Mouse (Mus musculus) layer of hippocampus, postnatal 36 days (tissue): ENCODE results near the gene Hmx3. TPM values are rescaled to one million over a fixed set of nuclear protein-coding genes. Genes with fewer than 3 reads are reported as not detected.

Experiments
- DNase-seq, 2 experiments: peaks; one replicate each; pipeline ENCODE4 v3.0.0; 2022
- total RNA-seq, 2 experiments: library from RNA; stranded (reverse); gene quantifications; 2 replicates each; pipeline ENCODE4 v1.2.3; 2021

Hmx3 gene
- total RNA-seq, 2 experiments from 2014 or later, result not detected

GRCm38 (mm10) chr7:131556541-131557271 lies 14.0 kb downstream of the Hmx3 start:
- peak in 1 of 2 experiments; percentile 22 for DNase-seq

DNA sequence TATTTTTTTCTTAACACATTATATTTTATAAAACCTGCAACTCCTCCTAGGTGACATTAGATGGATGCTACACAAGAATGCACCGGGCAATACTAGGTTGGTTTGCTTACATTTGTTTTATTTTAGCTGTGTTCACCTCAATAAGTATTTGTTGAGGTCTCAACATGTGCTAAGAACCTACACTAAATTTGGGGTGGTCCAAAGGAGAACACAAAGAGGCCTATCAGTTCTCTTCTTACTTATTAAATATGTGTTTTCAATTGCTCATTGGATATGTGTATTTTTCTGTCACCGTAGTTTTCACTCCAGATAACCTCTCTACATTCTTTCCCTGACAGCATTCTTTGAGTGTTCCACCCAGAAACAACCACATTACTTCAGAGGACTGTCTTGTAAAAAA lies 15.1 kb downstream of the Hmx3 start:
- DNase-seq, result no peak

- DNase-seq, result peak; percentile 90 to 91
These were observed 17.5 kb downstream of the Hmx3 start, which contains the start of gene Bub3 for GRCm38 (mm10) chr7:131559986-131560696. Bub3 (plus strand) TSS chr7:131560222.

DNA sequence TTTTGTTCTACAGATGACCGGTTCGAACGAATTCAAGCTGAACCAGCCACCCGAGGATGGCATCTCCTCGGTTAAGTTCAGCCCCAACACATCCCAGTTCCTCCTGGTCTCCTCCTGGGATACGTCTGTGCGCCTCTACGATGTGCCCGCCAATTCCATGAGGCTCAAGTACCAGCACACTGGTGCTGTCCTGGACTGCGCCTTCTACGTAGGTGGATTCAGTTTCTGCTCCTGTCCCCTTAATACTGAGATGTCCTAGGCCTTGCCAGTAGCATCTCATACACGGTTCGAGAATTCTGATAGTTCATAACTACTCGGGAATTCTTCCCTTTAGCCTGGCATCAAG lies 18.0 kb downstream of the Hmx3 start:
- no peak for DNase-seq

GRCm38 (mm10) chr7:131575246-131575645 lies 32.6 kb downstream of the Hmx3 start:
- no peak for DNase-seq

- no peak for DNase-seq
These were observed 39.5 kb downstream of the Hmx3 start for GRCm38 (mm10) chr7:131582178-131582577.

DNA sequence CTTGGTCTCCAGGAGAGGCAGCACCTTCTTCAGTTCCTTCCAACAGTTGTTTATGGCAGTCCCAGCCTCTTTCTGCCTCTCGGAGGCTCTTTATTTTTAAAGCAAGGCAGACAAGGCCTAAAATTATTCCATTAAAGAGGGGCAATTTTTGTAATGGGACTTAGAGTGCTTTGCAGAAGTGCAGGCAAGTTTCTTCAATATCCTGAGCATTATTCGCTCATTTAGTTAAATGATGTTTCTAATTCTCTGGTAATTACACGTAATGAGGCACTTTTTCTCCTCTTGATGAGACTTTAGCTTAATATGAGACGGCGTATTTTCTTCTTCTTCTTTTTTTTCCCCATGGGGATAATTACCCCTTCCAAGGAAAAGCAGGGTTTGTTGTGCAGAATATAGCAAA lies 42.9 kb downstream of the Hmx3 start:
- DNase-seq, result no peak

Other genes with a start within 250 kb of the Hmx3 start
- not detected for gene Cuzd1, start 220.6 kb upstream of the Hmx3 start, total RNA-seq
- gene Fam24b, start 213.4 kb upstream of the Hmx3 start, total RNA-seq, result not detected
- not detected for gene Fam24a, start 209.0 kb upstream of the Hmx3 start, total RNA-seq
- gene 2310057M21Rik, start 180.1 kb upstream of the Hmx3 start, total RNA-seq, result 10 to 100 TPM; 24.0 to 29.3 TPM
- gene Pstk, start 171.7 kb upstream of the Hmx3 start, total RNA-seq, result 10 to 100 TPM; 50.0 to 56.9 TPM
- gene Ikzf5, start 132.3 kb upstream of the Hmx3 start, total RNA-seq, result 10 to 100 TPM; 50.9 to 53.3 TPM
- 10 to 100 TPM; 81.1 to 84.4 TPM for gene Acadsb, start 132.3 kb upstream of the Hmx3 start, total RNA-seq
- gene Hmx2, start 5.9 kb downstream of the Hmx3 start, total RNA-seq, result not detected
- gene Bub3, start 17.4 kb downstream of the Hmx3 start, total RNA-seq, result 10 to 100 TPM; 57.4 to 61.9 TPM